Mouse (Mus musculus): Measurements from ENCODE around the gene Dnaic2.

The Dnaic2 gene

GRCm38 (mm10) chr11:114726965-114727825, at the start of gene Dnaic2:
TSS of gene Dnaic2 (plus strand) at chr11:114727408.
- in situ Hi-C loops (cut with MboI; ENCODE audit: unreplicated experiment in 2 of 2) = no loop called here

- in situ Hi-C loops (cut with MboI; ENCODE audit: unreplicated experiment in 2 of 2) = loop anchor here (10.0 to 25.0 kb wide), 2 partner anchors 195 to 383 kb away; partner anchors contain the start of gene Cd300e (in 1 of the 2)
Measured at GRCm38 (mm10) chr11:114679582-114679981, 47.6 kb upstream of the Dnaic2 start.

- in situ Hi-C loops (cut with MboI; ENCODE audit: unreplicated experiment in 2 of 2) = loop anchor here in 1 of 2 experiments (5.0 to 25.0 kb wide), 2 partner anchors 52 to 382 kb away; partner anchors contain the start of gene Cd300e
Measured at GRCm38 (mm10) chr11:114680291-114680690, 46.9 kb upstream of the Dnaic2 start.

- in situ Hi-C loops (cut with MboI; ENCODE audit: unreplicated experiment in 2 of 2) = loop anchor here in 1 of 2 experiments (5.0 to 25.0 kb wide), 2 partner anchors 51 to 381 kb away; partner anchors contain the start of gene Cd300e
Measured at GRCm38 (mm10) chr11:114681054-114681453, 46.2 kb upstream of the Dnaic2 start.

GRCm38 (mm10) chr11:114682321-114682900, 44.8 kb upstream of the Dnaic2 start:
- in situ Hi-C loops (cut with MboI; ENCODE audit: unreplicated experiment in 2 of 2) = loop anchor here in 1 of 2 experiments (5.0 to 25.0 kb wide), 2 partner anchors 50 to 380 kb away; partner anchors contain the start of gene Cd300e

GRCm38 (mm10) chr11:114683029-114683721, 44.0 kb upstream of the Dnaic2 start:
- in situ Hi-C loops (cut with MboI; ENCODE audit: unreplicated experiment in 2 of 2) = loop anchor here in 1 of 2 experiments (5.0 to 25.0 kb wide), 2 partner anchors 49 to 379 kb away; partner anchors contain the start of gene Cd300e

- in situ Hi-C loops (cut with MboI; ENCODE audit: unreplicated experiment in 2 of 2) = loop anchor here in 1 of 2 experiments (5.0 to 25.0 kb wide), 2 partner anchors 48 to 378 kb away; partner anchors contain the start of gene Cd300e
Measured at GRCm38 (mm10) chr11:114683722-114684621, 43.2 kb upstream of the Dnaic2 start.

GRCm38 (mm10) chr11:114684627-114685373, 42.4 kb upstream of the Dnaic2 start:
- in situ Hi-C loops (cut with MboI; ENCODE audit: unreplicated experiment in 2 of 2) = loop anchor here in 1 of 2 experiments (5.0 to 25.0 kb wide), 2 partner anchors 48 to 378 kb away; partner anchors contain the start of gene Cd300e

GRCm38 (mm10) chr11:114685526-114686040, 41.6 kb upstream of the Dnaic2 start:
- in situ Hi-C loops (cut with MboI; ENCODE audit: unreplicated experiment in 2 of 2) = loop anchor here in 1 of 2 experiments (25.0 kb wide), 1 partner anchor 377 kb away; the partner anchor contains the start of gene Cd300e

- in situ Hi-C loops (cut with MboI; ENCODE audit: unreplicated experiment in 2 of 2) = loop anchor here in 1 of 2 experiments (25.0 kb wide), 1 partner anchor 376 kb away; the partner anchor contains the start of gene Cd300e
Measured at GRCm38 (mm10) chr11:114686221-114686959, 40.8 kb upstream of the Dnaic2 start.

GRCm38 (mm10) chr11:114687574-114688188, 39.5 kb upstream of the Dnaic2 start:
- in situ Hi-C loops (cut with MboI; ENCODE audit: unreplicated experiment in 2 of 2) = loop anchor here in 1 of 2 experiments (25.0 kb wide), 1 partner anchor 375 kb away; the partner anchor contains the start of gene Cd300e

- in situ Hi-C loops (cut with MboI; ENCODE audit: unreplicated experiment in 2 of 2) = loop anchor here in 1 of 2 experiments (25.0 kb wide), 1 partner anchor 374 kb away; the partner anchor contains the start of gene Cd300e
Measured at GRCm38 (mm10) chr11:114688729-114689128, 38.5 kb upstream of the Dnaic2 start.

GRCm38 (mm10) chr11:114690192-114690591, 37.0 kb upstream of the Dnaic2 start:
- in situ Hi-C loops (cut with MboI; ENCODE audit: unreplicated experiment in 2 of 2) = loop anchor here in 1 of 2 experiments (25.0 kb wide), 1 partner anchor 372 kb away; the partner anchor contains the start of gene Cd300e

GRCm38 (mm10) chr11:114691454-114692182, 35.6 kb upstream of the Dnaic2 start:
- in situ Hi-C loops (cut with MboI; ENCODE audit: unreplicated experiment in 2 of 2) = loop anchor here in 1 of 2 experiments (25.0 kb wide), 1 partner anchor 371 kb away; the partner anchor contains the start of gene Cd300e

- in situ Hi-C loops (cut with MboI; ENCODE audit: unreplicated experiment in 2 of 2) = loop anchor here in 1 of 2 experiments (25.0 kb wide), 1 partner anchor 370 kb away; the partner anchor contains the start of gene Cd300e
Measured at GRCm38 (mm10) chr11:114692601-114693000, 34.6 kb upstream of the Dnaic2 start.

- in situ Hi-C loops (cut with MboI; ENCODE audit: unreplicated experiment in 2 of 2) = loop anchor here in 1 of 2 experiments (25.0 kb wide), 1 partner anchor 369 kb away; the partner anchor contains the start of gene Cd300e
Measured at GRCm38 (mm10) chr11:114693456-114693855, 33.8 kb upstream of the Dnaic2 start.

Measured in v-Abl transformed pro-B cells (cell line).